Mouse (Mus musculus): ENCODE measurements around the gene Mdn1. TPM values are rescaled to one million over a fixed set of nuclear protein-coding genes. Genes with fewer than 3 reads are reported as not detected.

Mdn1 gene
- total RNA-seq (2021): 1 to 10 TPM; 5.1 to 6.1 TPM
- long read RNA-seq, experiment 1, partial matches to known transcripts: 0 of 1 reads
- long read RNA-seq, experiment 1, other reads (novel, unspliced or antisense): 1 of 1 reads
- long read RNA-seq, experiment 2, partial matches to known transcripts: 0 of 2 reads
- long read RNA-seq, experiment 2, other reads (novel, unspliced or antisense): 2 of 2 reads

- intact Hi-C loops (cut with DNase I): no loop called here
Observed at GRCm38 (mm10) chr4:32656918-32657662, at the start of gene Mdn1. TSS of gene Mdn1 (plus strand) at chr4:32657119.

GRCm38 (mm10) chr4:32615034-32615881 is 41.7 kb upstream of the Mdn1 start, which contains the start of gene Casp8ap2:
TSS of gene Casp8ap2 (plus strand) at chr4:32615451.
- intact Hi-C loops (cut with DNase I): no loop called here
- DNase-seq: peak; percentile 96 to 98

More at GRCm38 (mm10) chr4:32656918-32657662, at the start of gene Mdn1:
- DNase-seq: peak; percentile 89 to 95

- DNase-seq: no peak
- intact Hi-C loops (cut with DNase I): no loop called here
Observed at GRCm38 (mm10) chr4:32621637-32622036, 35.3 kb upstream of the Mdn1 start.

- DNase-seq: no peak
- intact Hi-C loops (cut with DNase I): no loop called here
Observed at GRCm38 (mm10) chr4:32651669-32652068, 5.2 kb upstream of the Mdn1 start.

GRCm38 (mm10) chr4:32656146-32656904 is 594 bp upstream of the Mdn1 start:
- no peak for DNase-seq
- intact Hi-C loops (cut with DNase I): no loop called here

- intact Hi-C loops (cut with DNase I): no loop called here
- DNase-seq: no peak
Observed at GRCm38 (mm10) chr4:32665843-32666242, 8.9 kb downstream of the Mdn1 start.

GRCm38 (mm10) chr4:32668291-32668690 is 11.4 kb downstream of the Mdn1 start:
- DNase-seq: no peak
- intact Hi-C loops (cut with DNase I): no loop called here

GRCm38 (mm10) chr4:32669825-32670224 is 12.9 kb downstream of the Mdn1 start:
- intact Hi-C loops (cut with DNase I): no loop called here
- no peak for DNase-seq

- intact Hi-C loops (cut with DNase I): no loop called here
- DNase-seq: no peak
Observed at GRCm38 (mm10) chr4:32674025-32674424, 17.1 kb downstream of the Mdn1 start.

GRCm38 (mm10) chr4:32677471-32677870 is 20.6 kb downstream of the Mdn1 start:
- no peak for DNase-seq
- intact Hi-C loops (cut with DNase I): no loop called here

GRCm38 (mm10) chr4:32680843-32681242 is 23.9 kb downstream of the Mdn1 start:
- intact Hi-C loops (cut with DNase I): loop anchor here (5.0 kb wide), 1 partner anchor 51 kb away; no protein-coding TSS in a partner anchor
- no peak for DNase-seq

- no peak for DNase-seq
- intact Hi-C loops (cut with DNase I): loop anchor here (5.0 kb wide), 1 partner anchor 50 kb away; no protein-coding TSS in a partner anchor
Observed at GRCm38 (mm10) chr4:32682471-32682870, 25.6 kb downstream of the Mdn1 start.

- intact Hi-C loops (cut with DNase I): loop anchor here (5.0 kb wide), 1 partner anchor 49 kb away; no protein-coding TSS in a partner anchor
- no peak for DNase-seq
Observed at GRCm38 (mm10) chr4:32683061-32683582, 26.2 kb downstream of the Mdn1 start.

GRCm38 (mm10) chr4:32717733-32718132 is 60.8 kb downstream of the Mdn1 start:
- intact Hi-C loops (cut with DNase I): no loop called here

GRCm38 (mm10) chr4:32745394-32745793 is 88.5 kb downstream of the Mdn1 start:
- no peak for DNase-seq
- intact Hi-C loops (cut with DNase I): loop anchor here (5.0 to 10.0 kb wide), 2 partner anchors 207 to 269 kb away; partner anchors contain the start of gene Ankrd6

More at GRCm38 (mm10) chr4:32717733-32718132, 60.8 kb downstream of the Mdn1 start:
- no peak for DNase-seq

GRCm38 (mm10) chr4:32748396-32748795 is 91.5 kb downstream of the Mdn1 start:
- intact Hi-C loops (cut with DNase I): loop anchor here (5.0 to 10.0 kb wide), 2 partner anchors 204 to 266 kb away; partner anchors contain the start of gene Ankrd6
- no peak for DNase-seq

- intact Hi-C loops (cut with DNase I): loop anchor here (5.0 kb wide), 1 partner anchor 367 kb away; no protein-coding TSS in a partner anchor
- no peak for DNase-seq
Observed at GRCm38 (mm10) chr4:32750711-32751110, 93.8 kb downstream of the Mdn1 start.

GRCm38 (mm10) chr4:32757430-32757829 is 100.5 kb downstream of the Mdn1 start:
- intact Hi-C loops (cut with DNase I): no loop called here
- DNase-seq: no peak

GRCm38 (mm10) chr4:32767471-32767870 is 110.6 kb downstream of the Mdn1 start:
- intact Hi-C loops (cut with DNase I): no loop called here
- no peak for DNase-seq

GRCm38 (mm10) chr4:32768046-32768445 is 111.1 kb downstream of the Mdn1 start:
- intact Hi-C loops (cut with DNase I): no loop called here
- no peak for DNase-seq

Measured in gastrocnemius, postnatal 36 days (tissue).